Mouse (Mus musculus) Muller cell, postnatal 12 days (primary cell): ENCODE measurements at regions not wholly inside any gene's neighbourhood (a gene's known extent, or its start where the extent isn't known, plus 50 kb on each side); places are given as distances from the start of the nearest gene placed in this dataset.

Source experiments
- DNase-seq: peaks from one replicate; pipeline ENCODE4 v3.0.0-alpha.2; 2015; ENCODE audit errors: inconsistent ontology term

GRCm38 (mm10) chr13:91370021-91370420 lies 90.1 kb upstream of the Ssbp2 start:
- no peak for DNase-seq

- no peak for DNase-seq
Measured at GRCm38 (mm10) chr13:91370441-91370840, 89.6 kb upstream of the Ssbp2 start.

GRCm38 (mm10) chr13:91370886-91371595 lies 89.0 kb upstream of the Ssbp2 start:
- peak; percentile 96 for DNase-seq

GRCm38 (mm10) chr13:91371596-91371987 lies 88.5 kb upstream of the Ssbp2 start:
- no peak for DNase-seq

- no peak for DNase-seq
Measured at GRCm38 (mm10) chr13:91372130-91372875, 87.8 kb upstream of the Ssbp2 start.

GRCm38 (mm10) chr13:91374141-91374540 lies 85.9 kb upstream of the Ssbp2 start:
- no peak for DNase-seq

GRCm38 (mm10) chr13:91376556-91376955 lies 83.5 kb upstream of the Ssbp2 start:
- no peak for DNase-seq

- no peak for DNase-seq
Measured at GRCm38 (mm10) chr13:91377428-91377827, 82.7 kb upstream of the Ssbp2 start.

GRCm38 (mm10) chr13:91377972-91378371 lies 82.1 kb upstream of the Ssbp2 start:
- no peak for DNase-seq

GRCm38 (mm10) chr13:91385393-91385792 lies 74.7 kb upstream of the Ssbp2 start:
- DNase-seq = peak; percentile 32

- peak; percentile 69 for DNase-seq
Measured at GRCm38 (mm10) chr13:91387913-91388312, 72.2 kb upstream of the Ssbp2 start.

GRCm38 (mm10) chr13:91403632-91404031 lies 56.5 kb upstream of the Ssbp2 start:
- no peak for DNase-seq

GRCm38 (mm10) chr13:91405027-91405426 lies 55.1 kb upstream of the Ssbp2 start:
- no peak for DNase-seq

- DNase-seq = no peak
Measured at GRCm38 (mm10) chr13:91410116-91410515, 50.0 kb upstream of the Ssbp2 start.
